Mouse (Mus musculus) A20 (cell line): ENCODE measurements at regions not wholly inside any gene's neighbourhood (a gene's known extent, or its start where the extent isn't known, plus 50 kb on each side); places are given as distances from the start of the nearest gene placed in this dataset.

Experiments used
- DNase-seq: peaks from one replicate; pipeline ENCODE4 v3.0.0-alpha.2; 2011; ENCODE audit warnings: low read depth, low spot score

DNA sequence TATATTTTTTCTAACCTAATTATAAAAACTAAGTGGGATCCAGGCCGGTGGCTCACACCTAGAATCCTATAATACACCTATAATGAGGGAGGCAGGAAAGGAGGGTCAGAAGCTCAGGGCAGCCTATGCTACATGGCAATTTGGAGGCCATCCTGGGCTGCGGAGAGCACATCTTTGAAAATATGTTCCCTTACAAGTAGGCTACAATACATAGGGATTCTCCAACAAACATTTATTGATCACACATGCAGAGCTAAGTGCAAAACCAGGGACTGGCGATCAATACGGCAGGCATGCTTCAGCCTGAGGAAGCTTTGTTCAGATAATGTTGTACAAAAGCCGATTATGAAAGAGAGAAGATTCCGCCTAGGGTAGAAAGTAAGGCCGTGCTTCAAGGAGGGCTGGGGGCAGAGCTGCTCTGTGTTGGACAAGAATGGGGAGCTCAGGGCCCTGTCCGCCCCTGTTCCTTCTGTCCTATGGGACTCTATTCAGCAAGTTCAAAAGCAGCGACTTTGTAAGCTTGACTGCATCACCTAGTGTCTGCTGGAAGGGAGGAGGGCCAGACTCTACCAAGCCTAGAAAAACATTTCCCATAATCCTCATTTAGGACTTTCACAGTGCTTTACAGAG lies 53.4 kb upstream of the Sgk1 start:
- DNase-seq, result no peak

DNA sequence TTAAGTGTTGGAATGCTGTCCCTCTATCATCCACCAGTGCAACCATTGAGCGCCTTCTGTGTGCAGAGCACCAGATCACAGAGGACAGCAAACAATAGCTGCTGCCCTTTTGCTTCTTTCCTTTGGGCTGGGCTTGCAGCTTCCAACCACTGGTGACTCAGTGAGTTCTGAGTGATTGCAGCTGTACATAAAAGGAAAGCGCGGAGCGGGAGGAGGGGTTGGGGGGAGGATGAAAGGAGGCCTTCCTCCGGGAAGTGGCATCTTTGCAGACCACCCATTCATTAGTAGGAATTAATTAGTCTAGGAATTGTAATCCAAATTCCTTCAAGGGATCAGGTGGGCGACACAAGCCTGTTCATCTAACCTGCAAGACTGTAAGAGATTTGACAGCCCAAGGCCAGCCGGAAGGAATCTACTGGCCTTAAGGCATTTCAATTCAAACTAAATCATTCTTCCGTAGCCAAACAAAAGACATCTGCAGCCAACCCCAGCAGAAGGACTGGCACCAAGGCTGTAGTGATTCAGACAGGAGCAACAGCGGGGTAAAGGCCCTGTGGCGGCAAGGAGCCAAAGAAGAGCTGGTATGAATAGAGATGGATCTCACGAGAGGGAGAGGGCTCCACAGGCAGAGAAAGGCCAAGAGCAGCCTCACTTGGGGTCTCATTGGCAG lies 52.8 kb upstream of the Sgk1 start:
- DNase-seq, result no peak

DNA sequence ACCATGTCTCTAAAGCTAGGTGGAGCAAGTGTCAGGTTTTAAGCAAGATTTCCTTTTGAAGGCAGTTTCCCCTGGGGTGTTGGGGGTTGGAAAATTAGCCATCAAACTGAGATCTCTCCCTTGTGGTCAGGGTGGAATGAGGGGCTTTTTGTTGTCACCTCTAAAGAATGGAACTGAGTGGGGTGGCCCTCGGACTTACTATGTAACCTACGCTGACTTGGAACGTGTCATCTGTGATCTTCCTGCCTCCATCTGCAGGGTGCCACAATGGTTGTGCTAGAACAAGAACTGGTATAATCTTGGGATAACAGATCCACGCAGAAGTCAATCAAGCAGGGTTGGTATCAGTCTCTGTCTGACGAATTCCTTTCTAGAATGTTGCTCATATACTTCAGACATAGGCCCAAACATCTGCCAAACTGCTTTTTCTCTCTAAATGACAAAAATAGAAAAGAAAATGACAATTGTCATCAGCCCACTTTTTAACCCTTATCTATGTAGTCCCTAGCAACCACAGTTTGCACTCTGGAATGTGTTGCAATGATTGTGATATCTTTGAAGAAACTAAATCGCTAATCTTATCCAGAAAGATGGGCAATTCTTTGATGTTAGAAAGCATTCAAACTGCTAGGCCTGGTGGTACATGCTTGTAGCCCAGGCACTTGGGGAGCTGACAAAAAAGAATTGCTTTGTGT lies 50.8 kb upstream of the Sgk1 start:
- DNase-seq, result no peak
